Mouse (Mus musculus) WW6 (cell line): Measurements from ENCODE around the gene Tssk2.
A peak's percentile ranks its signal among the peaks of the same experiment; 100 is the strongest.

ENCODE experiments used
- DNase-seq: peaks from one replicate; pipeline ENCODE4 v3.0.0-alpha.2; 2013; ENCODE audit warnings: low read depth, low spot score

Tssk2 gene

DNA sequence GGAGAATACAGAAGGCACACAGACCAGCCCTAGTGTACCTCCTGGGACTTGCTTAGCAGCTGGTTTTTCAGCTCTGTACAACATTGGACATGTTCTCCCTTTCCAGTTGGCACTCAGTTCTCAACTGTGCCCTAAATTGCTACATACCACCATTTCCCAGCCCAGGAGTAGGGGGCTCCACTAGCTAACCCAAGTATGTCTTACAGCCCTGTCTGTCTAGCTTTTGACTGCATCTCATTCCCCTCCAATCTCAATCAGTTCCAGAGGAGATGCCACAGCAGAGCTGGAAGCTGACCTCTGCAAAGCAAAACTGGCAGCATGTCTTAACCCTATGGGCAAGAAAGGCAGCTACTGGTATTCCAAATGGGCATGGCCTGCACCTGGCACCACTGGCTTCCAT is 2.3 kb upstream of the Tssk2 start:
- DNase-seq = no peak

DNA sequence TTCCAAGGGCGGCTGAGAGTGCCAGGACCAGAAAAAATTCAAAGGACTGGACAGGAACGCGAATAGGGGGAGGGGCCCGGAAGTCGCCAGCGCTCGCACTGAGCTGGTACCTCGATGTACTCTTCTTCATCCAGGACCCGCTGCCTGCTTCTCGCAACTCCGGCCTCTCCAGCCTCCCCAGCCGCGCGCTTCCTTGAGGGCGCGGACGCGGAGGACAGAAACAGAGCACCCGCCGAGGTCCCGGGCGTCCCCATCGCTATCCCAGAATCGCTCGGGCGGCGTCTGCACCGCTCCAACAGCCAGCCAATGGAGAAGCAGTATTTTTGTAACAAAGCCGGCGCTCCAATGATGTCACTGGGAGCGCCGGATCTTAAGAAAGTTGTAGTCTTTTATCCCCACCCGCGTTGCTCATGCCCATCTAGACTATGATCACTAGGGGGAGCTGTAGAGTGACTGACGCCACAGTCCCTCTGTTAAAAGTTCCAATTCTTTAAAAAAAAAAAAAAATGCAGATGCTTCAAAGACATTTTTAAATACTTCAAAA is 12.7 kb downstream of the Tssk2 start, which contains the start of gene Ess2:
TSS of gene Ess2 (minus strand) at position 297 of the 544 bp plus-strand sequence.
- peak; percentile 80 for DNase-seq

DNA sequence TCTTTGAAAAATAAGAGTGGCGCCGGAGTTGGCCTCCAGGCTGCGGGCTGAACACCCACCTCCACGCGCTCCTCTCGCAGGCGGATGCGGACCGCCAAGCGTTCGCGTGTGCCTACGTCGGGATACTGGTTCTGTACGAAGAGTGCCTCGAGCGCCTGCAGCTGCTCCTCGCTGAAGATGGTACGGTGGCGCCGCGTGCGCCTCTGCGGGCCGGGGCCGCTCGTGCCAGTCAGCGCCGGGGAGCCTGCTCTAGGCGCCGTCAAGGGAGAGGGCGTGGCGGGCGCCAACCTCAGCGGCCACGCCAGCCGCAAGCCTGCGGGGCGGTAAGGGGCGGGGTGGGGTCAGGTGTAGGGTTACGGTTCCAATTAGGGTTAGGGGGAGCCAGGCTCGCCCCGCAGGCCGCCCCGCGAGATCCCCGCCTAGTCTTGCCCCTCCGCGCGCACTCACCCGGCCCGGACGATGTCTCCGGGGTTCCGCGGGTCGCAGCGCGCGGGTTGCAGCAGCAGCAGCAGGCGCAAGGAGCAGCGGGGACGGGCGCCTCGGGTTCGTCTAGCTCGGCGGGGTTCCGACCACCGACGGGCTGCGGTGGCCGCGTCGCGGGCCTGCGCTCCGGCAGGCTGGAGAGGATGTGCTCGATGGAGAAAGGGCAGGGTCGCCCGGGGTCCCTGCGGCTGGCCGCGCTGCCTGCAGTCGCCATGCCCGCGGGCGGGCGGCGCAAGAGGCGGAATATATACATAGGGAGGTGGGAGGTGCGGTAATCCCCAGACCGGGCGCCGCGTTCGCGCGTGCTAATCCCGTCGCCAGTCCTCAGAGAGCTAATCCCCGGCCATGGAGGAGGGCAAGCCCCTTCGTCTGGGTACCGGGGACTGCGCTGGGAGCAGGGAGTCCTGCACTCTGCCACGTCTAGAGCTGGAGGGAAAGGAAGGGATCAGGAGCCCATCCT is 16.1 kb downstream of the Tssk2 start, which contains the start of gene Gsc2:
TSS of gene Gsc2 (minus strand) at position 753 of the 943 bp plus-strand sequence.
- no peak for DNase-seq

GRCm38 (mm10) chr16:17920586-17920985 is 22.1 kb downstream of the Tssk2 start:
- DNase-seq = no peak

DNA sequence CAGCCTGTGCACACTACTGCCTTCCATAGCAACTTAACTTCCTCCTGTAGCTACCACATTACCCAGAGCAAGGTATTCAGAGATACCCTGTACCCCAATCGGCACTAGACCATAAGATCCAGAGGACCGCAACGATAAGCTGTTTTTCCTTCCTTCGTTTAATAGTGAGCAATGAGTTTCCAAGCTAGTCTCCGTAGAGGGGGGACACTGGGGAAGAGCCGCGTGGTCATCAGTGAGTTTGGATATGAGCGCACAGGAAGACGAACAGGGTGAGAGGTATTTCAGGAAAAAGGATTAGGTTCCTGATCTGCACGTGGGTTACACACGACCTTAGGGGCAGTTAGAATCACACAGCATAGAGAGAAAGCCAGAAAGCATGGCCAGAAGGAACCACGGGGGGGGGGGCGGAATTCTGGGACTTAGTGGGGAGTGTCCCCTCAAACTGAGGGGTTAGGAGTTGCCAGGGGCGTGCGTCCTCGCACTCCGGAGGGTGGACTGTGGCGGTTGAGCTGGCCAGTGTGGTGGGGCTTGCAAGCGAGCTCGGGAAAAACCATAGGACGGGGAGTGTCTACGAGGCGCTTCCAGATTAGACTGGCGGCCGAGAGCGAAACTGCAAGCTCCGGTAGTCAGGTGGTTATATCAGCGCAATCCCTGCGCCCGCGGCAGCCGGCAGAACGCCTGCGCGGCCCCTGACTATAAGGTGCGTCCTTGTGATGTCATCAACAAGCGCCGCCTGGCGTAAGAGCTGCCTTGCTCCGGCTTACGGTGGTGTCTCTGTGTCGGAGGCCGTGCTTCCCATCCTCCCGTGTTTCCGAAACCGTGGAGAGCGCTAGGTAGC is 23.1 kb downstream of the Tssk2 start:
- DNase-seq = peak; percentile 96

- DNase-seq = no peak
These were observed 23.7 kb downstream of the Tssk2 start for GRCm38 (mm10) chr16:17922163-17922538.

DNA sequence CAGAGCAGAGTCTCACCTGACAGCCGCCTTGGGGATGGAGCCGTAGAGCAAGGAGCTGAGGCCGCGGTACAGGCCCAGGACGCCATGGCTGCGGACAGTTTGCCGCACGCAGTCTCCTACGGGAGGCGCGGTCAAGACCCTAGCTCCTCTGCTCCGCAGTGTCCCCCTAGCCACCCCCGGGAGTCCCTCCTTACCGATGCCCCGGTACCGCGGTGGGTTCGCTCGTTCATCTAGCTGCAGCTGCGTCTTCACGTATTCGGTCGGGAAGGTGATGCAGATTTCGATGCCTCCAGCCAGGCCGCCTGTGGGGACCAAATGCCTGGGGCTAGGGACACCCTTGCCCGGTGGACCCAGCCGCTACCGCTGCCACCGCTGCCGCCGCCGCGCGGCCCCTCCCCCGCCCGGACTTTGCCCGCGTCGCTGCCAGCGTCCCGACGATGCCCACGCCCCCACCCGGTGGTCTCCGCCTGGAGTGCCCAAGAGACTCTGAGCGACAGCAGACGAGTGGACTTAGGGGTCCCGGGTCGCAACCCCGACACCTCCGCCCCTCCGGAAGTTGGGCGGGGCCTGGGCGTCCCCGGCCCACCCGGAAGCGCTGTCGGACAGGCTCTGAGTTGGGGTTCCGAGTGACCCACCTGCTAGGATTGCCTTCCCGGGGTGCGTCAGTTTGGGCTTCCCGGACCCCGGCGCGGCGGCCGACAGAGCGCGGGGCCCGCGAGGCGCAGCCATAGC is 29.1 kb downstream of the Tssk2 start:
- no peak for DNase-seq

DNA sequence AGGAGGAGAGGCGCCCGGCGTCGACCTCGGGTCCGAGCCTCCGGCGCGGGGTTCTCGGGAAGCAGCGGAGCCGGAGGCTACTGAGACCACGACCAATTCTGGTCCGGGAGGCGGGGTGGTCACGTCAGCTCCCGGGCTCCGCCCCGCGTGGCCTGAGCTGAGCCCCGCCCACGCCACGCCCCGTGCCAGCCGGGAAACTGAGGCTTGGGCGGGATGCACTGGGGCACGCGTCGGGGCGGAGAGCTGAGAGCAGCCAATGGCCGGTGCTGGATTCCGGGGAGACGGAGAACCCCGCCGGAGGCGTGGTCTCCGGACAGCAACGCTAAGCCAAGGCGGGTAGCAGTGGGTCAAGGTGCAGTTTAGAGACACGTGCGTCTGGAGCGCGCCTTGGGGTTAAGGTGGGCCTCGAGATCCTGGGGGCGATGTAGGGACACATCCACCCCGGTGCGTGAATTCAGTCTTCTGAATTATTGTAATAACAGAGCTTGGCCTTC is 29.7 kb downstream of the Tssk2 start, which contains the start of gene Slc25a1:
TSS of gene Slc25a1 (minus strand) at position 133 of the 494 bp plus-strand sequence.
- no peak for DNase-seq

GRCm38 (mm10) chr16:17928627-17929104 is 30.2 kb downstream of the Tssk2 start:
- DNase-seq = peak; percentile 84

DNA sequence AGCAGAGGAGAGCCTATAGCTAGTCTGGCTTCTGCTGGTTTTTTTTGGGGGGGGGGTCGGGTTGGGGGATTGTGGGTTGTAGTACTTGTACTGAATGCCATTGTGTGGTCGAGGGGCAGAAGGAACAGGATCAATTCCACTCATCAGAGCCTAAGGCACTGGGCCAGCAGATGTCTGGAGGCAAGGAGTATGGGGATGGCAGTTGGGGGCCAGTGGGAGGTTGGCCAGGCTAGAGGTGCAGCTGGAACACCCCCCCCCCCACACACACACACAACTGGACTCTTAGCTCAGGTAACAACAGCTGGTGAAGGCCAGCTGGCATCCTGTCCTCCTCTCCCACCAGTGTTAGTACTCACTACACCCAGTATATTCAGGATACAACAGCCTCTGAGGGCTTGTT is 30.8 kb downstream of the Tssk2 start:
- no peak for DNase-seq

DNA sequence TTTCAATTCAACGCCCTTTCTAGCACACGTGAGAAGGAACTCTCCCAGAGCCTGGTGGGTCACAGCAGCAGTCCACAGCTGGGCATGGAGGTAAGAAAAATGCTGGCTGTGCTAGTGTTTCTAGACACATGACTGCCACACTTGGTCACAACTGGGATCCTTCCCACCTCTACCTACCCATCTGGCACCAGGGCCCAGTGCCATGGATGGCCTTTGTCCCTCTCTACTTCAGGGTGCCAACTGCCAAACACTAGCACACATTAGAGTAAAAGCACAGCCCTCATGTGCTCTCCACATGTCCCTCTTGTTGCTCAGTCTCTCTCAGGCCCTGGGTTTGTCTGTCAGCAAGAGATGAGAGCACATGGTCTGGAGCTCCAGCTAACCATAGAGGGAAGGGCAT is 31.2 kb downstream of the Tssk2 start:
- no peak for DNase-seq

DNA sequence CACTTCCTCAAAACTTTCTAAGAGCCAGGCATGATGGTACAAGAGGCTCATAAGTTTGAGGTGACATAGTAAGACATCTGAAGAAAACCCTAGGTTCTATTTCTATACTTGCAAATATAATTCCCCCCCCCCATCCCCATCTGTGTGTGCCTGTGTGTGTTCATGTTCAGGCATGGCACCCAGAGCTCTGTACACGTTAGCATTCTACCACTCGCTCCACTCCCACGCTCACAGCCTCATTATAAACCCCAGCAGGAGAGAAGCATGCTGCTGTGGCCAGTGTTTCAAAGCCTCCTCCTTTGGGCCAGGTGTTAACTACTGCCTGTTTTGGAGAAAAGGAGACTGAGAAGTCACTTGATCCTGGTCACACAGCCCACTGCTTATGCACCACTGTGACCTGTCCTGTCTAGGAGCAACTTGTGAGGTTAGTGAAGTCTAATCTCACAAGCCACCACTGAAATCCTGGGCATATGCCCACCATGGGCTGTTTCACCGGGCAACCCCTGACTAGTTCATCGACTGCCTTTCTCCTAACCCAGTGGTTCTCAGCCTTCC is 33.5 kb downstream of the Tssk2 start:
- no peak for DNase-seq

DNA sequence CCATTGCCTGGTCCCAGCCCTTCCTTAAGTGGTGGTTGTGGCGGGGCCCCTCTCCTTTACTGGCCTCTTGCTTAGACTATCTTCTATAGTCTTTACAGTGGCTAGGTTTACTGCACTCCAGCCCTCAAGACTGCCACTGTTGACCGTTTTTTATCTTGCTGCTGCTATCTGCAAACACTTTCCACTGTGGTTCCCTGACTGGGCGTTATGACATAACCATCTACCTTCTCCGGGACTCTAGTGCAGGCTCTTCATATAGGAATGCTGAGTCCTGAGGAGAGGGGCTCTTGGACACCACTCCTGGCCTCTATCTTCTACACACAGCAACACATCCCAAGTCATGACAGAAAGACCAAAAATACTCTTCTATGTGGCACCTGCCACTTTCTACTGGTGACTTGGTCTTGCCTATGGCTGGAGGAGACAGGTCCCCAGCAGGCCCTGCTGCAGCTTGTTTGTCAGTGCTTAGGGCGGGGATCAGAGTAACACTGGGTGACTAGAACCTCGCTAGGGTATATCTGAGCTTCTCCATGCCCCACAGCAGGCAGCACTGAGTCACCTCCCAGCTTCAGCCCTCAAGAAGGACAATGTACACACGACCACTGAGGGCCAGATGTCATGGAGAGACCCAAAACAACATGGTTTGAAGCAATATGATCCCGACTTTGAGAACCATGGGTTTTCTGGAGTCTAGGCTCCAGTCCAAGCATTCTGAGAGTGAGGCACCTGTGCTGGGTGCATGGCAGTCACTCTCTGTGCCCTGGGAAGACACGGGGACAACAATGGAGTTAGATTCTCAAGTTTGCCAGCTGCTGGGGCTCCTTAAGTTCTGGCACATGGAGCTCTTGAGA is 35.4 kb downstream of the Tssk2 start:
- DNase-seq = no peak

GRCm38 (mm10) chr16:17934445-17934910 is 36.0 kb downstream of the Tssk2 start:
- no peak for DNase-seq

DNA sequence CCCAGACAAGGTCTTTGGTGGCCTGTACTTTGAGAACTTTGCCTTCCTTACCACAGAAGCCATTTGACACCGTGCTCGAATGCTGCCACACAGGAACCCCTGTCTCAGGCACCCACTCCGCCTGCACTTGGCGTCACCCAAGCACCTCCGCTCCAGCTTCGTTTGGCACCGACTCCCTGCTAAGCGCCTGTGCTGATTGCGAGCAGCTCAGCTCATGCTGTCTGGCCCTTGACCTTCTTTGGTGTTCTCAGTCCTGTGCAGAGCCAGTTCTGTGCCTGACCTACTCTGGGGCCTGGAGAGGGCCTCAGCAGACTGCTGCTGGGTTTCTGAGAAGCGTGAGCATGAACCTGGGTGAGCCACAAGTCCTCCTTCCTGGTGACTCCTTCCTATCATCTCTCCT is 38.3 kb downstream of the Tssk2 start:
- no peak for DNase-seq

DNA sequence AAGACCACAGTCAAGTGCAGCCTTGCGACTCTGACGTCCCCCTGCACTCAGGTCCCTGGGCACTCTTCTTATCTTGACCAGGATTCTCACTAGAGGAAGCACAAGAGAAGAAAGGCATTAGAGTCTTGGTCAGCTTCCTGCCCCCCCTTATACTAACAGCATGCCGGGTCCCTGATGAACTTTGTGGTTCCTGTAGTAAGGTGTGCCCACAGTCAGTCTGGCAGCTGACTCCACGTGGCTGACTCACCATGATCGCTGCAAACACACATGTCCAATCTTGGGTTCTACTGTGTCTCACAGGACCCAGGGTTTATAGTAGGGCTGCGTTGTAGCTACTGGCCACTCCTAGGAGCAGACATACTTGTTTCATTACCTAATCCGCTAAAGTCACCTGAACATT is 39.8 kb downstream of the Tssk2 start:
- no peak for DNase-seq

DNA sequence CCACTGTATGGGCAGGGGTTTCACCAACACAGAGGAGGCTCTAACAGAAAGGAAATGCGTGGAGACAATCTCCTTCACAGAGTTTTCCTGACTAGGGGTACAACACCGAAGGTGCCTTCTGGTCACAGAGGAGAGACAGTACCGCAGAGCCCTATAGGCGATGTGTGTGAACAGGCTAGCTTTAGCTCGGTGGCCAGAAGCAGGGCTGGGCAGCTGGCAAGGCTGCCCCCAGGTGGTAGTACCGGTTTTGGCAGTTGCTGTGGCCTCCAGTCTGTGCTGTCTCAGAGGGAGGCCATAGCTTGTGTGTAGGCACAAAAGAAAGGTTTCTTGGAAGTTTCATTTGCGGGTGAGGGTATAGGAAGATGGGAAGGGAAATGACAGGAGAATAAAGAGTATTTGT is 40.4 kb downstream of the Tssk2 start:
- peak; percentile 53 for DNase-seq

DNA sequence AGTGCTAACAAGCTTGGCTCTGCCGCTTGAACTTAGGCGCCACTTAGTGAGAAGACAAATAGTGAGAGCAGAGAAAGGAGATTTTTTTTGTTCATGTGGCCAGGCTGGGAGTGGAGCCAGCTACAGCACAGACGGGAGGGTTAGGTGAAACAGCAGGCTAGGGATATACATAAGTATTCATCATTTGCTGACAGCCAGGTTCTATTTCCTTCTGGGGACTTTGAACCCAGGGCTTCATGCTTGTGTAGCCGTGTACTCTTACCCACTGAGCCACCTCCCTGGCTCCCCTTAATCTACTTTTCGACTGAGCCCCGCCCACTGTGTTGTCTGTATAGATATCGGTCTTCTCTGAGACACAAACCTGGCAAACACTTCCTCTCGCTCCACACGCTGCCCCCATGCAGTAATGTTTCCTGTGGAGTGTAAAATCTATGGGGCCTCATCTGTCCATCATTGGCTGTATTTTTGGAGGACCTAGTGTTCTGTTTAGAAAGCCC is 40.9 kb downstream of the Tssk2 start:
- DNase-seq = no peak

- no peak for DNase-seq
These were observed 45.0 kb downstream of the Tssk2 start for GRCm38 (mm10) chr16:17943466-17943865.
